Mouse (Mus musculus) CH12.LX (cell line): ENCODE results near the gene Actn4. TPM values are rescaled to one million over a fixed set of nuclear protein-coding genes. Genes with fewer than 3 reads are reported as not detected.
"Not testable (repeated sequence)": the region's sequence is repeated elsewhere in the genome, so short reads cannot be mapped to it uniquely, and the experiment has no call there.

Experiments used
- DNase-seq: peaks from one replicate; pipeline ENCODE4 v3.0.0-alpha.2; 2013; ENCODE audit errors: extremely low read depth
- H3K27ac ChIP-seq: 2 replicates; pipeline ENCODE4 v1.5.1; 2012; ENCODE audit warnings: low read depth, mild to moderate bottlenecking, control low read depth, moderate library complexity; ENCODE audit not compliant: insufficient read depth
- H3K27me3 ChIP-seq: replicated peaks from 2 replicates; pipeline ENCODE3; 2012; ENCODE audit warnings: inconsistent platforms
- H3K36me3 ChIP-seq, 2 experiments: replicated peaks in 1 of 2; 2 replicates each; pipeline versions ENCODE3 to v1.6.1; 2012; ENCODE audit warnings: inconsistent platforms in 1 of 2, low read length in 1 of 2, mild to moderate bottlenecking in 1 of 2, mixed read lengths in 1 of 2, moderate library complexity in 1 of 2; ENCODE audit not compliant: control insufficient read depth in 1 of 2, insufficient read depth in 1 of 2
- H3K4me1 ChIP-seq, 2 experiments: 2 replicates each; pipeline ENCODE4 v1.6.1; 2012; ENCODE audit warnings: inconsistent platforms in 1 of 2, moderate library complexity in 1 of 2; ENCODE audit not compliant: insufficient read depth in 2 of 2, control insufficient read depth in 1 of 2
- H3K4me2 ChIP-seq: 2 replicates; pipeline ENCODE4 v1.6.1; 2012; ENCODE audit warnings: low read depth, mild to moderate bottlenecking, control low read depth; ENCODE audit not compliant: poor library complexity, insufficient read depth, severe bottlenecking
- H3K4me3 ChIP-seq, 3 experiments: fragments of 150-350 bp in 1 of 3; sonication (generic) in 1 of 3; replicated peaks in 1 of 3; 2 replicates each; pipeline versions ENCODE3 to v1.5.1; 2011 to 2012; ENCODE audit warnings: low read depth in 2 of 3, low read length in 2 of 3, mild to moderate bottlenecking in 2 of 3, moderate library complexity in 2 of 3, control low read depth in 1 of 3, improper control_type of control experiment in 1 of 3, inconsistent platforms in 1 of 3, mixed read lengths in 1 of 3; ENCODE audit not compliant: poor library complexity in 1 of 3
- H3K79me2 ChIP-seq: replicated peaks from 2 replicates; pipeline ENCODE4 v1.6.1; 2012; ENCODE audit warnings: mild to moderate bottlenecking, moderate library complexity; ENCODE audit not compliant: control insufficient read depth, poor library complexity, insufficient read depth, severe bottlenecking; ENCODE audit errors: extremely low read depth
- H3K9ac ChIP-seq: 2 replicates; pipeline ENCODE4 v1.6.1; 2012; ENCODE audit warnings: low read depth, mild to moderate bottlenecking, control low read depth, moderate library complexity; ENCODE audit not compliant: insufficient read depth
- H3K9me3 ChIP-seq: replicated peaks from 2 replicates; pipeline ENCODE3; 2012; ENCODE audit warnings: low read length, inconsistent platforms, mixed read lengths
- BHLHE40 ChIP-seq: IDR thresholded peaks from 2 replicates; pipeline ENCODE4 v1.6.1; 2011; ENCODE audit warnings: mild to moderate bottlenecking, low read depth, low read length, improper control_type of control experiment
- CTCF ChIP-seq, 2 experiments: IDR thresholded peaks in 1 of 2; conservative IDR thresholded peaks in 1 of 2; 2 replicates each; pipeline ENCODE4 v1.5.1; 2011 to 2012; ENCODE audit warnings: low read depth in 2 of 2, low read length in 2 of 2, improper control_type of control experiment in 1 of 2, inconsistent platforms in 1 of 2, mild to moderate bottlenecking in 1 of 2, moderate library complexity in 1 of 2
- MAX ChIP-seq: IDR thresholded peaks from 2 replicates; pipeline ENCODE4 v1.6.1; 2011; ENCODE audit warnings: low read length, improper control_type of control experiment
- MEF2A ChIP-seq: IDR thresholded peaks from 2 replicates; pipeline ENCODE4 v1.6.1; 2014; ENCODE audit warnings: low read depth, mild to moderate bottlenecking, inconsistent platforms, low read length, improper control_type of control experiment, borderline replicate concordance
- MYC ChIP-seq: IDR thresholded peaks from 2 replicates; pipeline ENCODE4 v1.6.1; 2011; ENCODE audit warnings: low read depth, mild to moderate bottlenecking, improper control_type of control experiment, low read length
- NRF1 ChIP-seq: IDR thresholded peaks from 2 replicates; pipeline ENCODE4 v1.6.1; 2014; ENCODE audit warnings: low read depth, mild to moderate bottlenecking, inconsistent platforms, low read length, improper control_type of control experiment, moderate library complexity
- RAD21 ChIP-seq: IDR thresholded peaks from 2 replicates; pipeline ENCODE4 v1.6.1; 2011; ENCODE audit warnings: low read depth, mild to moderate bottlenecking, low read length, improper control_type of control experiment, moderate library complexity
- SIN3A ChIP-seq: IDR thresholded peaks from 2 replicates; pipeline ENCODE4 v1.6.1; 2012; ENCODE audit warnings: low read length, improper control_type of control experiment, inconsistent platforms
- SMC3 ChIP-seq: IDR thresholded peaks from 2 replicates; pipeline ENCODE4 v1.6.1; 2011; ENCODE audit warnings: low read depth, low read length, improper control_type of control experiment
- TBP ChIP-seq: conservative IDR thresholded peaks from 2 replicates; pipeline ENCODE4 v1.6.1; 2011; ENCODE audit warnings: low read depth, low read length, improper control_type of control experiment
- TCF12 ChIP-seq: IDR thresholded peaks from 2 replicates; pipeline ENCODE4 v1.6.1; 2014; ENCODE audit warnings: low read depth, mild to moderate bottlenecking, inconsistent platforms, low read length, improper control_type of control experiment
- USF2 ChIP-seq: conservative IDR thresholded peaks from 2 replicates; pipeline ENCODE4 v1.6.1; 2011; ENCODE audit warnings: low read depth, low read length, improper control_type of control experiment
- ZC3H11A ChIP-seq: IDR thresholded peaks from 2 replicates; pipeline ENCODE4 v1.6.1; 2012; ENCODE audit warnings: low read depth, mild to moderate bottlenecking, inconsistent platforms, low read length, improper control_type of control experiment
- ZNF384 ChIP-seq: IDR thresholded peaks from 2 replicates; pipeline ENCODE4 v1.6.1; 2012; ENCODE audit warnings: low read depth, low read length, improper control_type of control experiment, inconsistent platforms
- dilution Hi-C: fragments of 300-500 bp; cut with MboI; formaldehyde crosslinking; loops from 2 replicates; pipeline ENCODE4 v1.14.3; 2020; ENCODE audit warnings: low sequenced_read_pairs; ENCODE audit not compliant: extremely low pct_unique_long_range_greater_than_20kb, extremely low pct_ligation_motif_present
- in situ Hi-C: fragments of 300-500 bp; cut with MboI; formaldehyde crosslinking; loops from 3 replicates; pipeline ENCODE4 v1.14.3; 2019; ENCODE audit warnings: low sequenced_read_pairs, low pct_ligation_motif_present, low pct_unique_long_range_greater_than_20kb, mixed read lengths
- polyA plus RNA-seq: library from polyadenylated mRNA; unstranded; fragments of >175 nt; gene quantifications from 2 replicates; pipeline ENCODE4 v1.2.1, GENCODE M21; 2012; ENCODE audit warnings: low read depth; ENCODE audit not compliant: insufficient read length
- total RNA-seq, 2 experiments: library from RNA; depleted of rRNA; stranded (reverse); fragments of 300-350 nt in 1 of 2; fragments of >200 nt in 1 of 2; gene quantifications; 2 replicates each; pipeline ENCODE4 v1.2.3; 2012 to 2014

The Actn4 gene
- total and polyA plus RNA-seq, 3 experiments: 56.9 to 145 (median 63.4) TPM

- in situ Hi-C loops: loop anchor here (5.0 kb wide), 1 partner anchor 36 kb away; no protein-coding TSS in a partner anchor
- no peak overlapping the region for H3K4me2 ChIP-seq
- H3K36me3 ChIP-seq: no peaks in the 10 kb centered on the region
These were observed 91.1 kb downstream of the Actn4 start for GRCm38 (mm10) chr7:28870901-28871664.

GRCm38 (mm10) chr7:28867508-28868340 lies 94.4 kb downstream of the Actn4 start:
- H3K4me1 ChIP-seq: peaks cover 9 to 23% of the 10 kb centered on the region in 2 experiments

More at GRCm38 (mm10) chr7:28870901-28871664, 91.1 kb downstream of the Actn4 start:
- Histone ChIP-seq H3K9me3 (no peaks in the 10 kb centered on the region), H3K4me1 (peaks cover 4 to 14% of the 10 kb centered on the region in 2 experiments), H3K27me3 (no peaks in the 10 kb centered on the region), H3K79me2 (no peaks in the 10 kb centered on the region), H3K9ac (no peak overlapping the region), H3K4me3 (no peak overlapping the region), H3K27ac (no peak overlapping the region)
- dilution Hi-C loops: no loop called here
- DNase-seq: no peak
- TF ChIP-seq RAD21 (no peak), ZNF384 (no peak), MYC (no peak), BHLHE40 (no peak), TBP (no peak), USF2 (no peak), SIN3A (no peak)

More at GRCm38 (mm10) chr7:28867508-28868340, 94.4 kb downstream of the Actn4 start:
- TF ChIP-seq SMC3 (peak; percentile 71), CTCF (conservative IDR thresholded peaks at IDR 0.05 in 1 of 2, IDR thresholded peaks at IDR 0.05 in 1 of 2; ENCODE audit: low read depth in 2 of 2, low read length in 2 of 2) (peak; percentile 47 to 89), RAD21 (peak; percentile 60), ZNF384 (peak; percentile 96), TCF12 (peak; percentile 13; the same call in 1 of the 2 replicates), ZC3H11A (peak; percentile 19; the same call in 1 of the 2 replicates), MAX (peak; percentile 61; the same call in 1 of the 2 replicates), MEF2A (peak; percentile 52; the same call in 1 of the 2 replicates), NRF1 (peak; percentile 39; the same call in 1 of the 2 replicates)
- H3K9me3 ChIP-seq, H3K9ac ChIP-seq, H3K27ac ChIP-seq, H3K27me3 ChIP-seq, H3K36me3 ChIP-seq, H3K79me2 ChIP-seq, dilution Hi-C loops: not testable (repeated sequence)
- Histone ChIP-seq H3K4me3 (peak overlapping the region in 2 of 3 experiments; percentile 13 to 26), H3K4me2 (0 out of 2 replicates have a peak overlapping the region, but pooled peaks have one; percentile 46)
- DNase-seq: peak; percentile 84
- in situ Hi-C loops: loop anchor here (5.0 kb wide), 2 partner anchors 40 to 70 kb away; partner anchors contain the start of gene Ech1
